Mouse (Mus musculus): ENCODE measurements at regions not wholly inside any gene's neighbourhood (a gene's known extent, or its start where the extent isn't known, plus 50 kb on each side); places are given as distances from the start of the nearest gene placed in this dataset.

- no peak for TF ChIP-seq CTCF (conservative IDR thresholded peaks at IDR 0.05 in 1 of 2, IDR thresholded peaks at IDR 0.05 in 1 of 2; ENCODE audit: low read depth in 2 of 2, low read length in 2 of 2)
- no peak for TF ChIP-seq EP300 (IDR thresholded peaks at IDR 0.05; ENCODE audit: low read length)
- TF ChIP-seq MAX (IDR thresholded peaks at IDR 0.05; ENCODE audit: low read length): no peak
- no peak for TF ChIP-seq GABPA (IDR thresholded peaks at IDR 0.05; ENCODE audit: insufficient replicate concordance, low read depth, low read length)
Measured at GRCm38 (mm10) chr12:25613473-25613872, 516.5 kb upstream of the Id2 start.
